Mouse (Mus musculus): ENCODE data around the gene Pacs2. TPM values are rescaled to one million over a fixed set of nuclear protein-coding genes. Genes with fewer than 3 reads are reported as not detected.

The Pacs2 gene
- polyA plus RNA-seq, 1 experiment = 19.3 TPM

DNA sequence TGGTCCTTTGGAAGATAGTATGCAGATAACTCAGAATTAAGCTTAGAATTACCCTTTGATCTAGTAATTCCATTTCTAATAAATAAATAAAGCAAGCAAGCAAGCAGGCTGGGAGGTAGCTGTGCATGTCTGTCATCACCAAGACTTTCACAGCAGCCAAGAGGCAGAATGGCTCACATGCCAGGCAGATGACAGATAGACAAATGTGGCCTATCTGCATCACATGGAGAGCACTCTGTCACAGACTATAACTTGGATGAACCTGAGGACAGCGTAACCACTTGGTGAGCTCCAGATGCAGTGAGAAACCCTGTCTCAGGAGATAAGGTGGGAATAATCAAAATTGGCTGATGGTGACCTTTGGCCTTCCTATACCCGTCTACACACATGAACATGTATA is 20.8 kb downstream of the Pacs2 start:
- 85% methylated on average over 2 of the region's 2 CpGs for whole genome bisulfite sequencing

DNA sequence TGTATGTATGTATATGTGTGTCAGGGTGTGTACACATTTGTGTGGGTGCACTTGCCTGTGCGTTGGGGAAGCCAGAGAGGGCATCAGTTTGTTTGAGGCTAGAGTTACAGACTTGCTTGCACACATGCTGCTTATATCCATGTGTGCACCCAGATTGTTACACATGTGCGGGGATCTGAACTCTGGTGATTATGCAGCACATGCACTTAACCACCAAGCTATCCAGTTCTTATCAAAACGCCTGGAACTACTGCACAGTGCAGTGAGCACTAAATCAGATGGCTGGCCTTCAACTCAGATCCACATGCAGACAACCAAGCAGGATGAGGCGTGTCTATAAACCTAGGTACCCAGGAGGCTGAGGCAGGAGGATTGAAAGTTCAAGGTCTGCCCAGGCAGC is 22.7 kb downstream of the Pacs2 start:
- WGBS = 75% methylated on average over 4 of the region's 4 CpGs
- DNase-seq (ENCODE audit: low read depth, low spot score) = no peak

More for the DNA sequence above, 20.8 kb downstream of the Pacs2 start:
- DNase-seq (ENCODE audit: low read depth, low spot score) = no peak

DNA sequence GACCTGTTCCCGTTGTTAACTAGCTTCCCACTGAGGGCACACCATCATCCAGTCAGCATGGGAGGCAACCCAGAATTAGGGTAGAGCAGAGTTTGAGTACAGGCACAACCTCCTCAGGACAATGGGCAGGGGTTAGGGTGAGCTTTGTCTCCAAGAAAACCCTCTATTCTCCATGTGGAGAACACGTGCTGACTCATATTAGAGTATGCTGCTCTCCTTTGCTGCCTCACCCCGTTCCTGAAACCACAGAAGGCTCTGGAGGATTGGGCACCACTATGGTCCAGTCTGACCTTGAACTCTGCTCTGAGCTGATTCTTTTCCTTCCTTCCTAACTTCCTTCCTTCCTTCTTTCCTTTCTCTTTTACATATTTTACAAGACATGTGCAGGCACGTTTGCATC is 24.1 kb downstream of the Pacs2 start:
- WGBS = 76% methylated on average over 4 of the region's 4 CpGs
- no peak for DNase-seq (ENCODE audit: low read depth, low spot score)

DNA sequence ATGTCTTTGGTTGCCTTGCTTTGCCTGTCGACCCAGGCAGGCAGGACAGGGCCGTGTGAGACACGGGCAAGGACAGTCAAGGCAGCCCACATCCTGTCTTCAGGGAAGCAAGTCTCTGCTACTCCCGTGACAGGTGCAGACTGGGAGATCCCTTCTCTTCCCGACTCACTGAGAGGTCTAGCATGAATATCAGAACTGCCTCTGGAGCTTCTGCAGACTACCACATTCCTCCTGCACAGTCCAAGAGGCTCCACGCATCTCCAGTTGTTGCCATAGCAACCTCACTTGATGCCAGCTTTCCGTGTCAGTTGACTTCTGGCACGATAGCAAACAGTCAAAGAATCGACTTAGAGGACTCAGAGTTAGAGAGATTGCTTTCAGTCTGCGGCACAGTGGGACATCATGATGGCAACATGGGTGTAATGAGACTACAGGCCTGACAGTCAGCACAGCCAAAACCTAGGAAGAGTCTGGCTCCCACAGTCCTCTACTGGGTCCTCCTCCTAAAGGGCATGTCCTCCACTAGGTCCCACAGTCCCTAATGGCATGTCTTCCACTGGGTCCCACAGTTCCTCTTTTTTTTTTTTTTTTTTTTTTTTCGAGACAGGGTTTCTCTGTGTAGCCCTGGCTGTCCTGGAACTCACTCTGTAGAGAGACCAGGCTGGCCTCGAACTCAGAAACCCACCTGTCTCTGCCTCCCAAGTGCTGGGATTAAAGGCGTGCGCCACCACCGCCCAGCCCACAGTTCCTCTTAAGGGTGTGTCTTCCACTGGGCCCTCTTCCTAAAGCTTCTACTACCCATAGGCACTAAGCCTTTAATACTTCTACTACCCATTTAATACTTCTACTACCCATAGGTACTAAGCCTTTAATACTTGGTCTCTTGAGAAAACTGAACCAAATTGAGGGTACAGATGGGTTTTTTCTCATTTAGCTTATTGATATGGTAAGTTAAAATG is 27.5 kb downstream of the Pacs2 start:
- no peak for DNase-seq (ENCODE audit: low read depth, low spot score)

DNA sequence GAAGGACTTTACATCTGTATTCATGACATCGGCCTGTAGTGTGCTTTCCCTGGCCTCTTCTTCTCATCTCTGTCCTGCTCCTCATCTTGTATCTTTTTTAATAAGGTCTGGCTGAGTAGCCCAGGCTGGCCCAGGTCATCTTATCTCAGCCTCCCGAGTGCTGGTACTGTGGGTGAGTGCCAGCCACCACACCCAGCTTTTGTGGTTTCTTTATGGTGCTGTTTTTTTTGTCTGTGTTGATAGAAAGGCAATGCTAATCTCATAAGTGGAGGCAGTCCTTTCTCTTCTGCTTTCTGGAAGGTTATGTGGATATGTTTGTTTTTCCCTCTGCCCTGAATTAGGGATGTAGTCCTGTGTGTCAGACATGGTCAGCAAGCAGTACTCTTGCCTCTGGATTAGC is 28.2 kb downstream of the Pacs2 start:
- WGBS = 55% methylated on average over 2 of the region's 2 CpGs
- no peak for DNase-seq (ENCODE audit: low read depth, low spot score)

More for the DNA sequence above, 27.5 kb downstream of the Pacs2 start:
- 73% methylated on average over 15 of the region's 15 CpGs for WGBS

DNA sequence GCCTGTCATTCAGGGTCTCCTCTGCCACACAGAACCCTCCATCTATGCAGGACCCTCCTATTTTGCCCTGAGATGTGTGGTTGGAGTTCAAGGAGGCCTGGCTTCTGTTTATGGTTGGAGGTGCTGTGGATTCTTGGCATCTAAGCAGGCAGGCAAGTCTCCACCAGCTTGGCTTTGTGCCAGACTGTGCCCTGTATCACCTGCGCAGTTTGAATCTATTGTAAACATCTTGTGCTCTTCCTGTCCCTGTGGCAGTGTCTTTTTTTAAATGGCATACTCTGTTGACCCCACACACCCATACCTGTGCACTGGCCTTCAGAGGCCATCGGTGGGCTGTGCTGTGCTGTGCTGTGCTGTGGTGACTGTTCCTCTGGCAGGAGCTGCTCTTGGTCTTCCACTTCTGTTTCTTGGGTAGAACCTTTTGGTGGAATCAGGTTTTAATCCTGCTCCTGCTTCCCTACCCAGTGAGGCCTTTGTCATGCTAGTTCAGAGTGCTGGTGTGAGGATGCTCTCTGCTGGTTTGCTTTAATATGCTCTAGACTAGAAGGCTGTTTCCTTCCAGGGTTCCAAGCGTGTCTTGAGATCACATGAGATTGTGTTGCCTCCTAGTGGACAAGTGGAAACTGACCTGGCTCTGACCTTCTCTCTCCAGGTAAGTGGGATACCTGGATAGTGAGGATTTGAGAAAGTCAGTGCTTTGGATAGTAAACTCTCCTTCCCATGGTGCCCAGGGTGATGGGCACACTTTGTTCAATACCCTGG is 30.8 kb downstream of the Pacs2 start:
- 29% methylated on average over 3 of the region's 3 CpGs for WGBS
- DNase-seq (ENCODE audit: low read depth, low spot score) = no peak

DNA sequence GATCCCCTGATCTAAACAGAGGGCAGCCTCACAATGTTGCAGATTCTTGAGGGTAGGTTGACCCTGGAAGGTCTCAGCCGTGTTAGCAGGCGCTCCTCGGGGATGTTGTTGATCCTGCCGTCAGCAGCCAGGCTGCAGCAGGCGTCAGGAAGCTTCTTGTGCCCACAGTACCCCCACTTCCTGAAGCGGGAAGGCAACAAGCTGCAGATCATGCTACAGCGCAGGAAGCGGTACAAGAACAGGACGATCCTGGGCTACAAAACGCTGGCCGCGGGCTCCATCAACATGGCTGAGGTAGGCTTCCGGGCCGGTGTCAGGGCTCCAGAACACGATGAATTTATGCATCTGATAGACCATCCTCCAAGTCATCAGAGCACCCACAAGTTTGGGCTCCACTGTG is 32.6 kb downstream of the Pacs2 start:
- WGBS = 87% methylated on average over 15 of the region's 15 CpGs
- no peak for DNase-seq (ENCODE audit: low read depth, low spot score)

DNA sequence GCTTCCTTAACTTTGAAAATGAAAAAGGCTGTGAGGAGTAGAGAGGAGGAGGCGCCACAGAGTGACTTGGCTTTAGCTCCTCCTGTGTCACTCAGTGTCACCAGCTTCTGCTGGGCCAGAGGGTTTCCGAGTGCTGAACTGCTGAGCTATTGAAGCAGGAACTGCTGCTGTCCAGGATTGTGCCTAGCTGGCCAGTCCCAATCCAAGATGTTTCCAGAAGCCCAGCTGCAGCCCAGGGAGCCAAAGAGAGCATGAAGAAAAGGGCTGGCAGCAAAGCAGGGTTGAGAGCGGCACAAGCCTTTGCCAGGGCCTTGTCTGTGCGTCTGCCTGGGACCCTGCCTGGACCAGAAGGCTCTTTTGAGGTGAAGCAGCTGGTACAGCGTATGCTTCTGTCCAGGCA is 33.8 kb downstream of the Pacs2 start:
- no peak for DNase-seq (ENCODE audit: low read depth, low spot score)
- WGBS = 92% methylated on average over 5 of the region's 5 CpGs

DNA sequence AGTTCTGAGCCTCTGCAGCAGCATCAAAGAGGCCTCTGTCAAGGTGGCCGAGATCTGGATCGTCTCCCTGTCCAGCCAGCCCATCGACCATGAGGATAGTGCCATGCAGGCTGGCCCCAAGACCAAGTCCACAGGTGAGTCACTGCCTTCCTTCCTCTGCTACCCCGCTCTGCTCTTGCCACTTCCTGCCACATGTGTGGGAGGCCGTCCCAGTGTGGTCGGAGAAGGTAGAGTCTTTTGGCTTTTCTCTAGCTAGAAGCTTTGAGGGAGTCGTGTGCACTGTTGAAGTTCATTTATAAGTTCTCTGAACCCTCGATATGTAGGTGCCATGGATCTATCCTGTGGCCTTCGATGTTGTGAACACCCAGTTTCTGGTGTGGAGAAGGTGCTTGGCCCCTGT is 35.5 kb downstream of the Pacs2 start:
- 78% methylated on average over 9 of the region's 9 CpGs for WGBS
- no peak for DNase-seq (ENCODE audit: low read depth, low spot score)

DNA sequence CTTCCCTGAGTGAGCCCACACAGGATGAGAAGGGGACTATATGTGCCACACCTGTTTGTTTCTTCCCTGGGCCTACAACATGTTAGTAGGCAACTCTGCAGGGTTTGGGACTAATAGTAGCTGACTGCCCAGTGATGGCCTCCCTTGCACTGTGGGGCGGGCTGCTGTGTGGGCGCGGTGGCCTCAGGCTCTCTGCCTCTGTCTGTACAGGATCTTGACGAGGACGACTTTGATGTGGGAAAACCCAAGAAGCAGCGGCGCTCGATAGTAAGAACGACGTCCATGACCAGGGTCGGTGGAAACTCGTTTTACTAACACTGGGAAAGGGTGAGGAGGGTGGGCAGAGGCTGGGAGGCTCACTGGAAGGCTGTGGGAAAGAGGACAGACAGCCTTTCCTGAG is 36.4 kb downstream of the Pacs2 start:
- no peak for DNase-seq (ENCODE audit: low read depth, low spot score)
- 84% methylated on average over 12 of the region's 12 CpGs for WGBS

DNA sequence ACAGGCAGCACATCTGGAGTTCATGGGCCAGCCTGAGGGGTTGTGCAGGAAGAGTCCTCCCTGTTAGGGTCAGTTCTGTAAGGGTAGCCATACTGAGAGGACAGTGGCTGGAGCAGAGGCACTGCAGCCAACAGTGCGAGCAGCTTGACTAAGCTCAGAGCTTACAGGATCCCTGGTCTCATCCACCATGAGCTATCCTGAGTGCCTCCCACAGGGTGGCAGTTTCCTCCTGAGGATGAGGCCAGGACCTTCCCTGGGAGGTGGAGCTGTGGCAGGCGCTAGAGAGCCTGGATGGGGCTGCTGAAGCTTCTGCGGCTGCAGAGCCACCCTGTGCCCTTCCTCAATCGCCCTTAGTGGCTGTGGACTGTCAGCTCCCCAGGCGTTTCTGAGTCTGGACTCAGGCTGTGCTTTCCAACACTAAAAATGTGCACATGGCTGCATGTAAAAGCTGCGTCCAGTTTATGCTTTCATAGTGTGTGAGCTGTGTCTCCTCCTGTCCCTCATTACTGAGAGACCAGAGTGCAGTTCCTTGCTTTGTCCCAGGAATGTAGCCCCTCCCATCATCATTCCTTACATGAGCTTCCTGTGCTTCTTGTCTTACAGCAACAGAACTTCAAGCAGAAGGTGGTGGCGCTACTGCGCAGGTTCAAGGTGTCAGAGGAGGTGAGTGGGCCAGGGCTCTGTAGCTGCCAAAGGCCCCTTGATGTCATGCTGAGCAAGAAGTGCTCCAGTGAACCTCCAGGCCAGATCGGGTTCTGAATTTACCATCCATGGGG is 37.5 kb downstream of the Pacs2 start:
- DNase-seq (ENCODE audit: low read depth, low spot score) = no peak
- WGBS = 65% methylated on average over 9 of the region's 9 CpGs

DNA sequence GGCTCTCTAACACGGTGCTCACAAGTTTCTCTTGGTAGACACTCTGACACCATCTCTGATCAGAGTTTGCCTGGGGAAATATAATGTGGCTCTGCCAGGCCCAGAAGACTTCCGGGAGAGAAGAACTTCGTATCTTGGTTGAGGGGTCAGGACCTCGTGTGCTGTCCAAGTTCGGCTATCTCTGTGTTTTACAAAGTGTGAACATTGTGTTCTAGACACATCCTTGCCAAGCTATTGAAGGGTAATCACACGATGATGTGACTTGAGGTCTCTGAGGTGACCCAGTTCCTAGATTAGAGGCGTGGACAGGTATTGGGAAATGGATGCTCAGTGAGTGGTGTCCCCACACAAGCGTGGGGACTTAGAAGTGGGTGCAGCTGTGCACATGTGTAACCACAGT is 41.8 kb downstream of the Pacs2 start:
- 86% methylated on average over 8 of the region's 8 CpGs for WGBS
- DNase-seq (ENCODE audit: low read depth, low spot score) = no peak

DNA sequence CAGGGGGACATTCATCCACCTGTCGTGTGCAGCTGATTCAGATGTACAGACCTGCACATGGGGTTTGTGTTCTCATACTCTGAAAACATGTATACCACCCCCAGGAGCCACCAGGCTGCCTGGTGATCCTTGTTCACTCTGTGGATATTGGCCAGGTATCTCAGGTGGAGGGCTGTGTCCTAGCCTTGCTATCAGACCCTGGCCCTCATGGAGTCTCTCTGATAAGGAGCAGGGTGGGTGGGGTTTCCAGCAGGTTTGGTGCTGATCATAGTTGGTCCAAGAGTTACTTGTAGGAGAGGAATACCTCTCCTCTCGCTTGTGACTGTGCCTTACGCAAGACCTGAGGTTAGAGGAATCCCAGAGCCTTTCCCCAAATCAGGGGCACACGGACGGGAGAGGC is 45.9 kb downstream of the Pacs2 start:
- DNase-seq (ENCODE audit: low read depth, low spot score) = no peak
- 90% methylated on average over 5 of the region's 5 CpGs for WGBS

DNA sequence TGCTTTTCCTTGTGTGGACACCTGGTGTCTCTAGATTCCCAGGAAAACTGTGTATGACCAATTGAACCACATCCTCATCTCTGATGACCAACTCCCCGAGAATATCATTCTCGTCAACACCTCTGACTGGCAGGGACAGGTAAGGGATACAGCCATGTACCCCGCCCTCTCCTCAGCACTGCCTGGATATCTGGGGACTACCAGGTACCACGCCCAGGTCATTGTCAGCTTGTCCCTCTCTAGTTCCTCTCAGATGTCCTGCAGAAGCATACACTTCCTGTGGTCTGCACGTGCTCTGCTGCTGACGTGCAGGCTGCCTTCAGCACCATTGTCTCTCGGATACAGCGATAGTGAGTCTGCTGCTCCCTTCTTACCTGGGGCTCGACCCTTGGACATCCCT is 47.3 kb downstream of the Pacs2 start:
- WGBS = 84% methylated on average over 9 of the region's 9 CpGs
- no peak for DNase-seq (ENCODE audit: low read depth, low spot score)

DNA sequence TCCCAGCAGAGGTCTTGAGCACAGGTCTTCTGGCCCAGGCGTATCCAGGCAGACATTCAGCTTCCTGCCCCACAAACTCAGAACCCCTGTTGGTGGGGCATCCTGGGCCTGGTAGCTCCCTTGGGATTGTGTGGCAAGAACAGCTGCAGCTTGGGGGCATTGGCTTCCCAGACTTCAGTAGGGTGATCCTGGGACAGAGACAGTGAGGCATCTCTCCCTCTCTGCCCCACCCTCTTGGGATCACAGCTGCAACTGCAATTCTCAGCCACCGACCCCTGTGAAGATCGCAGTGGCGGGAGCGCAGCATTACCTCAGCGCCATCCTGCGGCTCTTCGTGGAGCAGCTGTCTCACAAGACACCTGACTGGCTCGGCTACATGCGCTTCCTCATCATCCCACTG is 47.9 kb downstream of the Pacs2 start:
- DNase-seq (ENCODE audit: low read depth, low spot score) = no peak
- WGBS = 85% methylated on average over 10 of the region's 10 CpGs

DNA sequence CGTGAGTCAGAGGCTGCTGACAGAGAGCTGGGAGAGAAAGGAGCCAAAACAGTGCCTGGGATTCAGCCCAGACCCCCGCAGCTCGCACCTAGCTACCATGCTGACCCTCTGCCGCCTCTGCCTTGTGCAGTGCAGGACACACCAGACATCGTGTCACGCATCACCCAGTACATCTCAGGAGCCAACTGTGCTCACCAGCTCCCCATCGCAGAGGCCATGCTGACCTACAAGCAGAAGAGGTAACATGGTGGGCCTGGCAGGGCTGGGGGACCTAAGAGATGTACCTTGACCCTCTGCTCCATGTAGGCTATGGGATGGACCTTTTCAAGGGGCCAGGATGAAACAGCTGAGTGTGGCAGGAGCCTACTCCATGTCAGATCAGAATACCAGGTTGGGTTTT is 49.4 kb downstream of the Pacs2 start:
- whole genome bisulfite sequencing = 96% methylated on average over 7 of the region's 7 CpGs
- no peak for DNase-seq (ENCODE audit: low read depth, low spot score)

DNA sequence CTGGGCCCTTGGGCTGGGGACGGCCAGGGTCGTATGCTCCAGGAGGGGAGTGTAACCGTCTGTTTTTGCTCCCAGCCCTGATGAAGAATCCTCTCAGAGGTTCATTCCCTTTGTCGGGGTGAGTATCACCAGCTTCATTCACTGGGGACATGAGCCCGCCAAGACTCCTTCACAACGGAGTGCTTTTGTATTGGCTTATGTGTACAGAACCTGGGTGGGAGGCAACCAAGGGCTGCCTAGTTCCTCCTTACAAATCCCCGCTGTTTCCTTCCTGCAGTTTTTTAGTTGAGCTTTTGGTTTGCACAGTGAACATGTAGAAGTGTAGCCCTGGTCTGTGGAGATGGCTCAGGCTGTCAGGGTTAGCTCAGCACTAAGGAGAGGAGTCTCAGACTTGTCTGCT is 53.7 kb downstream of the Pacs2 start:
- no peak for DNase-seq (ENCODE audit: low read depth, low spot score)
- 91% methylated on average over 7 of the region's 7 CpGs for WGBS

DNA sequence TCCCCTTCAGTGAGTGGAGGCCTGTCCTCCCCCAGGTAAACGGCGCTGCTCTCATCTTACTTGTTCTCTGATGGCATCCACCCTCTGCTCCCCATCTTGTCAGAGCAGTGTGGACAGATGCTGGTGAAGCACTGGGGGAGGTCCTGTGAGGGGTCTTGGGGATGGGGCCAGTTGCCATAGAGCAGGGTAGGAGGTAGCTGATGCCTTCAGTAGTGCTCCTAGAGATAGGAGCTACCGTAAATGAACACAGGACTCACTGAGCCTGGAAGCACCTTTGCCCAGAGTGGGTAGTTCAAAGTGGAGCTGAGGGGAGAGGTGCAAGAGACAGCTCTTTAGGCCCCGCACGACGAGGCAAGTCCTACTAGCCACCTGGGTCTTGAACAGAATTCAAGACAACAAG is 55.1 kb downstream of the Pacs2 start:
- 94% methylated on average over 6 of the region's 6 CpGs for WGBS
- DNase-seq (ENCODE audit: low read depth, low spot score) = no peak

DNA sequence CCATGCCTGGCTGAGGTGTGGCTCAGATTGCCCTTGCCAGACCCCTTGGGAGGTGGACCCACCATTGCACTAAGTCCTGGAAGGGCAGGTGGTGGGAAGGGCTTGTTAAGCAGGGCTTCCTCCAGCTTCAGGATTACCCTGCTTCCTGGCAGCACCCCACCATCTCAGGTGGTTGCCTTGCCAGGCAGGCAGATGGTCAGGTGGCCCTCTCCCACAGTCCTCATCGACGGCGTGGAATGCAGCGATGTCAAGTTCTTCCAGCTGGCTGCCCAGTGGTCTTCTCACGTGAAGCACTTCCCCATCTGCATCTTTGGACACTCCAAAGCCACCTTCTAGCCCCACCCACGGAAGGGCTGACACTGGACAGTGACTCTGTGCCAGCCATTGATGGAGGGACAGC is 57.0 kb downstream of the Pacs2 start:
- 84% methylated on average over 6 of the region's 6 CpGs for WGBS
- no peak for DNase-seq (ENCODE audit: low read depth, low spot score)

DNA sequence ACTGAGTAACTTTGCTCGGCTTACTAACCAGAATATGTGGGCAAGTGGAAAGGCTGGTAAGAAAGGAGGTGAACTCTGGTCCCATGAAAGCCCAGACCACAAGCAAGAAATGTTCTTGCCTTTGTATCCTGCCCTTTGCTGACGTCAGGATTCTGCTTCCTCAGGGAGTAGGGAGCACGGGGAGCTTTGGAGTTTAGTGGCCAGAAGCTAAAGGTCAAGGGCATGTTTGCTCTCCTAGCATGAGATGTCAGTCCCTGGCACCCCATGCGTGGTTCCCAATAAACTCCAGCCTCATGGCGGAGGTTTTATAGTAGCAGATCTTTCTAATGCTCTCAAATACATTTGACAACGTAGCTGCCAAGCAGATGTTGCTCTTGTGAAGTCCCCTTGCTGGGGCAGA is 57.5 kb downstream of the Pacs2 start:
- DNase-seq (ENCODE audit: low read depth, low spot score) = no peak
- 65% methylated on average over 6 of the region's 6 CpGs for WGBS
